In the genomic region with DNA sequence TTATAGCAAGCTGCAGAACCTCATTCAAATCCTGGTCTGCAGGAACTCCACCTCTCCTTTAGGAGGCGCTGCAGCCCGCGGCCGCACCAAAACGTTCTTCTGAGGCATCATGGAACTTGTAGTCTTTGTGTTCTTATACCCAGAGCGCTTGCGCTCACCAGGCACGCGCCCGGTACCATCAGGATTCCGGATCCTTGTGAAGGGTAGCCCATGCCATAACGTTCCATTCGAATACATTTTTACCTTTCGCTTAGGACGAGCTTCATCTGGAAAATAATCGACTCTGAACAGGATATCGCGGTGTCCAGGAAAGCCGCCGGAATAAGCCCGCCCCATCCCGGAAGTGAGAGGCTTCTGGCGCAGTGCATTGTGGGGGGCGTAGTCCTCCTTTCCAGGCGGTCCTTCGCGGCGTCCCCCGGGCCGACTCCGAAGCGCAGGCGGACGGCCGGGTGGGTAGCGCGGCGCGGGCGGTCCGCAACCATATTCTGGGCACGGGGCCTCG, we compare ENCODE assay signal across 8 mouse cellular contexts. TPM values are rescaled to one million over a fixed set of nuclear protein-coding genes. Genes with fewer than 3 reads are reported as not detected.
DNase-seq lines count a peak whose midpoint lies in the region; ATAC-seq and TF ChIP-seq lines count a peak whose summit lies in the region.

A gene (plus strand): TSS at position 418 of the 502 bp plus-strand sequence.

- H3K4me1 ChIP-seq in ES-E14 (ENCODE audit: control insufficient read depth in 2 of 2, insufficient read depth in 2 of 2, low read length in 2 of 2, poor library complexity in 1 of 2): peaks cover 6 to 13% of the 10 kb centered on the region in 2 experiments; a peak in 3 of 4 replicates
- H3K4me1 ChIP-seq in forebrain, embryonic 16.5 days (replicated peaks; ENCODE audit: control insufficient read depth, insufficient read depth, low read length): peaks cover 42% of the 10 kb centered on the region
- peaks cover 12% of the 10 kb centered on the region for H3K4me1 ChIP-seq in lung, embryonic 14.5 days (ENCODE audit: insufficient read depth)
- H3K4me1 ChIP-seq in olfactory bulb, adult 2 months (ENCODE audit: control insufficient read depth, insufficient read depth, low read length): peaks cover 6% of the 10 kb centered on the region
- H3K4me1 ChIP-seq in thymus, adult 2 months (replicated peaks; ENCODE audit: control insufficient read depth, insufficient read depth, low read length): peaks cover 18% of the 10 kb centered on the region

- WGBS in forebrain, embryonic 16.5 days: under 1% methylated on average over 40 of the region's 43 CpGs
- WGBS in lung, embryonic 14.5 days: under 1% methylated on average over 43 of the region's 43 CpGs
- under 1% methylated on average over 43 of the region's 43 CpGs for WGBS in olfactory bulb, adult 2 months
- under 1% methylated on average over 43 of the region's 43 CpGs for WGBS in thymus, adult 2 months

- TF ChIP-seq POLR2A in olfactory bulb, adult 2 months (IDR thresholded peaks at IDR 0.05; ENCODE audit: insufficient read depth, low read depth, low read length): 0 out of 2 replicates have a peak, but pooled peaks have one; percentile 20
- peak; percentile 61; the same call in 1 of the 2 replicates for TF ChIP-seq POLR2A in thymus, adult 2 months (IDR thresholded peaks at IDR 0.05; ENCODE audit: control insufficient read depth, extremely low read depth, insufficient read depth, low read length, poor library complexity)

- H3K27ac ChIP-seq in ES-E14 (ENCODE audit: insufficient read depth, low read depth, low read length, poor library complexity, severe bottlenecking): peak within 1 kb of the TSS; percentile 85
- peak within 1 kb of the TSS; percentile 87 for H3K27ac ChIP-seq in forebrain, embryonic 16.5 days (ENCODE audit: low read length)
- H3K27ac ChIP-seq in layer of hippocampus, adult 2 months: peak within 1 kb of the TSS; percentile 96
- peak within 1 kb of the TSS; percentile 86 for H3K27ac ChIP-seq in lung, embryonic 14.5 days (ENCODE audit: low read depth)
- H3K27ac ChIP-seq in olfactory bulb, adult 2 months (ENCODE audit: insufficient read depth, low read depth, low read length): peak within 1 kb of the TSS; percentile 98
- peak within 1 kb of the TSS; percentile 50; the same call in 1 of the 2 replicates for H3K27ac ChIP-seq in thymus, adult 2 months (ENCODE audit: control insufficient read depth, insufficient read depth, low read length)

- in situ Hi-C loops in ES-E14 (cut with MboI; ENCODE audit: low sequenced_read_pairs in 2 of 2, unreplicated experiment in 2 of 2): no loop called here

- peak; percentile 89 for TF ChIP-seq CTCF in layer of hippocampus, adult 2 months (conservative IDR thresholded peaks at IDR 0.05)
- TF ChIP-seq CTCF in lung, embryonic 14.5 days (IDR thresholded peaks at IDR 0.05; ENCODE audit: low read depth): peak; percentile 83
- peak; percentile 58; the same call in 1 of the 2 replicates for TF ChIP-seq CTCF in olfactory bulb, adult 2 months (IDR thresholded peaks at IDR 0.05; ENCODE audit: insufficient read depth, low read depth, low read length)
- TF ChIP-seq CTCF in thymus, adult 2 months (IDR thresholded peaks at IDR 0.05; ENCODE audit: borderline replicate concordance, control insufficient read depth, extremely low read depth, insufficient read depth, low read length, poor library complexity): peak; percentile 77; the same call in 1 of the 2 replicates

- H3K4me2 ChIP-seq in forebrain, embryonic 16.5 days (ENCODE audit: low read length): peak within 1 kb of the TSS; percentile 93
- peak within 1 kb of the TSS; percentile 99 for H3K4me2 ChIP-seq in lung, embryonic 14.5 days

- peak; percentile 91 for ATAC-seq in forebrain, embryonic 16.5 days
- ATAC-seq in lung, embryonic 14.5 days (ENCODE audit: insufficient read depth): peak; percentile 92

- peak; percentile 88 for DNase-seq in ES-E14 (ENCODE audit: low read depth, low spot score)
- DNase-seq in cerebellum, adult 11-12 months: peak; percentile 87
- peak; percentile 91 to 94 for DNase-seq in heart, postnatal 36 days
- peak; percentile 88 to 90 for DNase-seq in layer of hippocampus, adult 2 months (ENCODE audit: low spot score in 2 of 2)
- DNase-seq in lung, embryonic 14.5 days: peak; percentile 96
- peak; percentile 96 for DNase-seq in thymus, adult 2 months

- H3K27me3 ChIP-seq in forebrain, embryonic 16.5 days (replicated peaks; ENCODE audit: control insufficient read depth, insufficient read depth, low read length): no peaks in the 10 kb centered on the region
- no peaks in the 10 kb centered on the region for H3K27me3 ChIP-seq in lung, embryonic 14.5 days (ENCODE audit: insufficient read depth, low read length)
- H3K27me3 ChIP-seq in thymus, adult 2 months (ENCODE audit: control insufficient read depth, insufficient read depth, low read length): no peaks in the 10 kb centered on the region

- peak within 1 kb of the TSS; percentile 91 to 98 for H3K4me3 ChIP-seq in ES-E14 (ENCODE audit: insufficient read depth in 1 of 2, low read depth in 1 of 2, low read length in 2 of 2, poor library complexity in 1 of 2, severe bottlenecking in 1 of 2)
- H3K4me3 ChIP-seq in forebrain, embryonic 16.5 days (replicated peaks; ENCODE audit: low read length): peak within 1 kb of the TSS; percentile 86
- peak within 1 kb of the TSS; percentile 91 for H3K4me3 ChIP-seq in layer of hippocampus, adult 2 months
- peak within 1 kb of the TSS; percentile 80 for H3K4me3 ChIP-seq in lung, embryonic 14.5 days (ENCODE audit: low read depth, low read length)
- H3K4me3 ChIP-seq in olfactory bulb, adult 2 months (ENCODE audit: insufficient read depth, low read depth, low read length): peak within 1 kb of the TSS; percentile 67
- H3K4me3 ChIP-seq in thymus, adult 2 months (ENCODE audit: control insufficient read depth, insufficient read depth, low read length): peak within 1 kb of the TSS; percentile 73

- H3K9me3 ChIP-seq in ES-E14 (ENCODE audit: control insufficient read depth, insufficient read depth, low read depth, low read length): no peaks in the 10 kb centered on the region
- no peaks in the 10 kb centered on the region for H3K9me3 ChIP-seq in forebrain, embryonic 16.5 days (ENCODE audit: control insufficient read depth, low read length)
- no peaks in the 10 kb centered on the region for H3K9me3 ChIP-seq in lung, embryonic 14.5 days (ENCODE audit: low read depth, low read length)

- H3K36me3 ChIP-seq in ES-E14 (ENCODE audit: control insufficient read depth, insufficient read depth, low read length, poor library complexity, severe bottlenecking): 0 out of 2 replicates have a peak, but pooled peaks cover 3% of the 10 kb centered on the region
- no peaks in the 10 kb centered on the region for H3K36me3 ChIP-seq in forebrain, embryonic 16.5 days (ENCODE audit: control insufficient read depth, insufficient read depth)
- H3K36me3 ChIP-seq in lung, embryonic 14.5 days (ENCODE audit: insufficient read depth): no peaks in the 10 kb centered on the region
- H3K36me3 ChIP-seq in thymus, adult 2 months (ENCODE audit: control insufficient read depth, insufficient read depth, low read length): no peaks in the 10 kb centered on the region

- peak within 1 kb of the TSS; percentile 97 for H3K9ac ChIP-seq in ES-E14 (ENCODE audit: insufficient read depth, low read depth, low read length, poor library complexity, severe bottlenecking)
- peak within 1 kb of the TSS; percentile 75 for H3K9ac ChIP-seq in forebrain, embryonic 16.5 days (replicated peaks; ENCODE audit: low read depth, low read length)
- peak within 1 kb of the TSS; percentile 82 for H3K9ac ChIP-seq in lung, embryonic 14.5 days

- intact Hi-C loops in heart, postnatal 36 days (cut with DNase I): loop anchor here (5.0 kb wide), 1 partner anchor 78 kb away; a partner anchor contains a TSS

TF ChIP-seq in ES-E14, 5 proteins besides CTCF, POLR2A, EP300 and RAD21:
- TF ChIP-seq CHD2 (IDR thresholded peaks at IDR 0.05; ENCODE audit: low read depth, low read length): peak; percentile 96
- peak; percentile 95 for TF ChIP-seq HCFC1 (IDR thresholded peaks at IDR 0.05; ENCODE audit: borderline replicate concordance, insufficient read depth, low read length)
- 0 out of 2 replicates have a peak, but pooled peaks have one; percentile 59 for TF ChIP-seq ZNF384 (IDR thresholded peaks at IDR 0.05; ENCODE audit: low read depth, low read length)
- no peak for TF ChIP-seq MAFK (IDR thresholded peaks at IDR 0.05; ENCODE audit: insufficient read depth, low read depth, low read length)

RNA-seq across cellular contexts. Expression of the gene that starts here (rescaled TPM):
- total RNA-seq in ES-E14 (2012; rRNA removed): 31.5 and 52.5 TPM in 2 replicates
- 63.8 and 69.2 TPM in 2 replicates for polyA plus RNA-seq in forebrain, embryonic 16.5 days (2015; fragmentation: Nextera tagmentation; extraction: Ambion mirVana)
- total RNA-seq in heart, postnatal 36 days (2021): 10 to 100 TPM; 26.5 to 28.3 TPM
- total RNA-seq in layer of hippocampus, adult 2 months (2021): 10 to 100 TPM; 37.2 to 38.9 TPM
- polyA plus RNA-seq in lung, embryonic 14.5 days (2014; fragmentation: Nextera tagmentation; extraction: Ambion mirVana): 62.7 and 70.7 TPM in 2 replicates
- not detected in 2 replicates for polyA plus RNA-seq in olfactory bulb, adult 2 months (2012; ENCODE audit: insufficient read depth, insufficient read length, low replicate concordance, missing spikeins)
- 75.3 and 84.9 TPM in 2 replicates for polyA plus RNA-seq in thymus, adult 2 months (2012; rRNA removed)

Comparison
In these comparisons a context has a peak if more than half of its experiments do, and no peak if none do; other contexts are left out.
1. Peak in every context shown above with its lines: DNase-seq, ATAC-seq, H3K4me3 ChIP-seq and H3K27ac ChIP-seq.
2. RNA of the gene that starts here (polyA plus RNA-seq): 75.3 to 84.9 TPM in thymus, adult 2 months, 62.7 to 70.7 TPM in lung, embryonic 14.5 days and 63.8 to 69.2 TPM in forebrain, embryonic 16.5 days; not detected in olfactory bulb, adult 2 months; every median in the first group is over 10 times any median in the second.